Mouse (Mus musculus) forebrain, embryonic 16.5 days (tissue): ENCODE results near the gene Gpr3. TPM values are rescaled to one million over a fixed set of nuclear protein-coding genes. Genes with fewer than 3 reads are reported as not detected.

Experiments used
- ATAC-seq: fragments of 200-750 bp; cut with Nextera tagmentation; 2 replicates; pipeline ENCODE4 v1.8.0; 2017; ENCODE audit warnings: mild to moderate bottlenecking, moderate library complexity
- H3K27ac ChIP-seq: fragments of 300-500 bp; sonication (generic); 2 replicates; pipeline ENCODE4 v1.5.1; 2014; ENCODE audit warnings: low read length, control low read depth
- H3K27me3 ChIP-seq: fragments of 300-500 bp; sonication (generic); replicated peaks from 2 replicates; pipeline ENCODE4 v1.6.1; 2014; ENCODE audit warnings: low read length; ENCODE audit not compliant: control insufficient read depth, insufficient read depth
- H3K36me3 ChIP-seq: fragments of 300-500 bp; sonication (generic); 2 replicates; pipeline ENCODE4 v1.6.1; 2014; ENCODE audit not compliant: control insufficient read depth, insufficient read depth
- H3K4me1 ChIP-seq: fragments of 300-500 bp; sonication (generic); replicated peaks from 2 replicates; pipeline ENCODE4 v1.6.1; 2014; ENCODE audit warnings: low read length; ENCODE audit not compliant: control insufficient read depth, insufficient read depth
- H3K4me2 ChIP-seq: fragments of 300-500 bp; sonication (generic); 2 replicates; pipeline ENCODE4 v1.6.1; 2014; ENCODE audit warnings: mild to moderate bottlenecking, low read length, control low read depth
- H3K4me3 ChIP-seq: fragments of 300-500 bp; sonication (generic); replicated peaks from 2 replicates; pipeline ENCODE4 v1.5.1; 2014; ENCODE audit warnings: mild to moderate bottlenecking, low read length, control low read depth
- H3K9ac ChIP-seq: fragments of 300-500 bp; sonication (generic); replicated peaks from 2 replicates; pipeline ENCODE4 v1.6.1; 2014; ENCODE audit warnings: low read depth, low read length, control low read depth
- H3K9me3 ChIP-seq: fragments of 300-500 bp; sonication (generic); 2 replicates; pipeline ENCODE4 v1.6.1; 2016; ENCODE audit warnings: low read length; ENCODE audit not compliant: control insufficient read depth
- WGBS: fragments of 180-500 bp; shearing (Covaris S2); extraction: QIAGEN DNeasy Blood & Tissue Kit; methylation state at CpG from one replicate; pipeline ENCODE4 v1.1.7; 2014; 5-methylcytosine and 5-hydroxymethylcytosine counted together
- polyA plus RNA-seq: library from polyadenylated mRNA; unstranded; fragments of >200 nt; fragmentation: Nextera tagmentation; extraction: Ambion mirVana; gene quantifications from 2 replicates; pipeline ENCODE4 v1.2.1, GENCODE M21; 2015

The Gpr3 gene
- polyA plus RNA-seq, 1 experiment from 2014 or later: 1.4 TPM

DNA sequence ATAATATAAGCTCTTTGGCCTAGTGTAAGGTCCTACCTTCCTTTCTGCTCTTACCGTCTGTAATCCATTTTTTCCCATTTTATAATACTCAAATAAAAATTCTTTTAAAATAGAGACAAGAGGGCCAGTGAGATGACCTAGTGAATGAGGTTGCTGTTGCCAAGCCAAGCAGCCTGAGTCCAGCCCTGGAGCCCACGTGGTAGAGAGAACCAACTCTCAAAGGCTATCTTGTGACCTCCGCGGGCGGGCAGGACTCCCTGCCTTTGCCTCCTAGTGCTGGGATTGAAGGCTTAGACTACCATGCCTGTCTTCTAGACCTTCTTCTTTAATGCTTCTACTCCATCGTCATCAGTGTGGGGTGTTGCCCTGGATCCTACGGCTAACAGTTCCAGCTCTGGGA is 33.1 kb downstream of the Gpr3 start:
- Histone ChIP-seq H3K9ac (no peak overlapping the region), H3K4me1 (peaks cover 21% of the 10 kb centered on the region), H3K9me3 (no peaks in the 10 kb centered on the region), H3K27ac (no peak overlapping the region), H3K27me3 (no peaks in the 10 kb centered on the region), H3K4me3 (no peak overlapping the region), H3K36me3 (peaks cover 2% of the 10 kb centered on the region; the same call in 1 of the 2 replicates), H3K4me2 (no peak overlapping the region)
- ATAC-seq: no peak
- WGBS: 94% methylated on average over 7 of the region's 7 CpGs

DNA sequence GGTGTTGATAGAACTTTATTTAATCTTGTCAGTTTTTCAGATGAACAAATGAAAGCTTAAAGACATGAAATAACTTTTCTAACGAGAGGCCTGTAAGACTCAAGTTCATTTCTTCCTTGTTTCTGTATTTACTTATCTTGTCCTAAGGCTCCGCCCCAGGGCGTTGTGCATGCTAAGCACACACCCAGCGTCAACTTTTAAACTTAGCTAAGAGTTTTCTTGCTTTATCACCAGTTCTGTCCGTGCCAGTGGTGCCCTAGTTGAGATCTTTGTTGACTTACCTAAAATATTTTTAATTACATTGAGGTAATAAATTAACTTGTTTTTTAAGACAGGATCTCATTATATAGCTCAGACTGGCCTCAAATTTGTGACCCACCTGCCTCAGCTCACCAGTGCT is 34.0 kb downstream of the Gpr3 start:
- WGBS: 91% methylated on average over 5 of the region's 5 CpGs
- no peak overlapping the region for H3K9ac ChIP-seq
- no peak for ATAC-seq
- H3K4me2 ChIP-seq: no peak overlapping the region
- H3K4me3 ChIP-seq: no peak overlapping the region
- H3K27me3 ChIP-seq: no peaks in the 10 kb centered on the region
- H3K9me3 ChIP-seq: no peaks in the 10 kb centered on the region
- peaks cover 2% of the 10 kb centered on the region; the same call in 1 of the 2 replicates for H3K36me3 ChIP-seq
- peaks cover 21% of the 10 kb centered on the region for H3K4me1 ChIP-seq
- H3K27ac ChIP-seq: no peak overlapping the region

DNA sequence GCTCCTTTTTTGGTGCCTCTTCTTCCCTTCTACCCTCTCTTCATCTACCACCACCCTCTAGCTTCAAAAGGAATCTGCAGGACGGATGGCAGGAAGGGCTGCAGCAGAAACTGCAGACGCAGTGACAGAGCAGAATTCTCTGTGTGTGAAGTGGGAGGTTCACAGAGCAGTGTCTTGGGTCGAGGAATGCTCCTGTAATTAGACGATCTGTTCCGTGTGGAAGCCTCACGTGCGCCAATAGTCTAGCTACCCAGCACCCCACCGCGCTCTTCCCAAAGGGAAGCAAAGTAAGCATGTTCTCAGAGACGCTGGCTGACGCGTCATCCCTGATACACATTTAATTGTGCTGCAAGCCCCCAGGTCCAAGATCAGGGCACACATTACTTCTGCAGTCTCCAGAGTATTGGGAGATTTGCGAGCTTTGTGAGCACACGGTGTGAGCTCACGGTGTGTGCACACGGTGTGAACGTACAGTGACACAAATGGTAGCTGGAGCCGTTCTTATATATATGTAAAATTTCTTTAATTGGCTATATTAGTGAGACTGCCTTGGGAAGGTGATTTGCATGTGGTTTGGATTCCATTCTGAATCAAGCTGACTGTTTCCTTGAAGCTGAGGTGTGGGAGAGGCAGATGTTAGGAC is 35.5 kb downstream of the Gpr3 start:
- WGBS: 54% methylated on average over 18 of the region's 18 CpGs
- Histone ChIP-seq H3K27me3 (no peaks in the 10 kb centered on the region), H3K9me3 (no peaks in the 10 kb centered on the region), H3K4me2 (peak overlapping the region; percentile 23; the same call in 1 of the 2 replicates), H3K9ac (no peak overlapping the region), H3K27ac (peak overlapping the region; percentile 73), H3K4me3 (no peak overlapping the region), H3K4me1 (peaks cover 21% of the 10 kb centered on the region), H3K36me3 (peaks cover 2% of the 10 kb centered on the region; the same call in 1 of the 2 replicates)
- ATAC-seq: peak; percentile 61

DNA sequence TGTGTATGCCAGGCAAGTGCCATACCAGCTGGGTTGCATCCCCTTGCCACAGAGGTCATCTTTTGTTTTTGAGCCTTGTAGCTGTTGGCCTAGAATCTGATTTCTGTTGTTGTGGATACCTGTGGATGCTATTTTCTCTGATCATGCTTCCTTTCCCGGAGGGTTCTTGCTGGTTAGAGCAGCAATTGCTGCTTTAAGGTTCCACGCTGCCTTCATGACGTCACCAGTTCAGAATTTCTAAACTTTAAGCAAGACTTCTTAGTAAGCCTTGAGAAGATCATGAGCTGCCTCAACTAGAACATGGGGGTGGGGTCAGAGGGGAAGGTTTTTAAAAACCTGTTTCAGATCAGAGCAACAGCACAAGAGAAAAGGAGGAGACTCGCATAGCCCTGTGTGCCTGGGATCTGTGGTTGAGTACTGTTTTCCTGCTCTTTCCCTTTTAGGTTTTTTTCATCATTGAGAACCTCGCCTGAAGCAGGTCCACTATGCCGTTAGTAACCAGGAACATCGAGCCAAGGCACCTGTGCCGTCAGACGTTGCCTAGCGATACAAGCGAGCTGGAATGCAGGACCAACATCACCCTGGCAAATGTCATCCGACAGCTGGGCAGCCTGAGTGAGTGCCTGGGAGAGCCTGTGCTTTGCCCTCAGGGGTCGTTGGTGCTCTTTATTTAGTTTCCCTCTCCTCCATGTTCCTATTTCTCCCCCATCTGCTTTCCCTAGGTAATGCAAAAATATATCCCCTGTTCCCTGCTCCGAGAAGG is 36.2 kb downstream of the Gpr3 start:
- Histone ChIP-seq H3K27ac (peak overlapping the region; percentile 73), H3K4me2 (peak overlapping the region; percentile 13; the same call in 1 of the 2 replicates), H3K9me3 (no peaks in the 10 kb centered on the region), H3K9ac (no peak overlapping the region), H3K4me3 (no peak overlapping the region), H3K36me3 (peaks cover 2% of the 10 kb centered on the region; the same call in 1 of the 2 replicates), H3K27me3 (no peaks in the 10 kb centered on the region), H3K4me1 (peaks cover 21% of the 10 kb centered on the region)
- WGBS: 49% methylated on average over 14 of the region's 14 CpGs
- peak; percentile 52; the same call in 1 of the 2 replicates for ATAC-seq

DNA sequence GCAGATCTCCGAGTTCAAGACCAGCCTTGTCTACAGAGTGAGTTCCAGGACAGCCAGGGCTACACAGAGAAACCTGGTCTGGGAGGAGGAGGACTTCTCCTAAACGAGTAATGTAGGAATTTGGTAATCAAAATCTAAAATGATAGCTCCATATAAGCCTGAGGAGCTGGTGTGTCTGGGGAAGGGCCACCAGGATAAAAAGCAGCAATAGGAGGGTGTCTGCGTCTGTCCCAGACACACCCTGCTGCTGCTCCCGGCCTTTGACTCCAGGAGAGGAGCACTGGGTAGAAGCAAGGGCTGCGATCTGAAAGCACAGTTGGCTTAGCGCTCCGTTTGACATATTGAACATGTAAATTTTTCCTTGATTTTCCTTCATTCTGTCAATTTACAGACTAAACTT is 37.1 kb downstream of the Gpr3 start:
- WGBS: 73% methylated on average over 7 of the region's 7 CpGs
- H3K4me1 ChIP-seq: peaks cover 28% of the 10 kb centered on the region
- ATAC-seq: no peak
- no peak overlapping the region for H3K4me2 ChIP-seq
- H3K27ac ChIP-seq: no peak overlapping the region
- H3K36me3 ChIP-seq: peaks cover 2% of the 10 kb centered on the region; the same call in 1 of the 2 replicates
- no peaks in the 10 kb centered on the region for H3K27me3 ChIP-seq
- H3K9me3 ChIP-seq: no peaks in the 10 kb centered on the region
- no peak overlapping the region for H3K4me3 ChIP-seq
- H3K9ac ChIP-seq: no peak overlapping the region

DNA sequence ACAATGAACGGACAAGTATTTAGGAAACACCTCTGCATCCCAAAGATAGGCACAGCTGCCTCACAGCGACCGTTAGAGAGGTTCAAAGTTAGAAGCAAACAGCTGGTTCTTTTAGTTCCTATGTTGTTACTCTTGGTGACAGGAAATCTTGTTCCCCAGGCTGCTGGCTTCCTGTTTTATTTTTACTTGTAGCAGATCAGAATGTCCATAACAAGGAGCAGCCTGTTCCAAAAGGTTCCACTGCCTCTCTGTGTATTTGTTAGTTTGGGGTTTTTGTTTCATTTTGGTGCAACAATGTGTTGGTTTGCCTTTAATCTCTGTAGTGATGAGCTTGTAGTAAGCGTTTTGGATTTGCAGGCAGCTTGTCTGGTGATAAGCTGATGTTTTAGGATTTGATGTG is 38.0 kb downstream of the Gpr3 start:
- WGBS: 84% methylated on average over 4 of the region's 4 CpGs
- ATAC-seq: no peak
- peaks cover 2% of the 10 kb centered on the region; the same call in 1 of the 2 replicates for H3K36me3 ChIP-seq

DNA sequence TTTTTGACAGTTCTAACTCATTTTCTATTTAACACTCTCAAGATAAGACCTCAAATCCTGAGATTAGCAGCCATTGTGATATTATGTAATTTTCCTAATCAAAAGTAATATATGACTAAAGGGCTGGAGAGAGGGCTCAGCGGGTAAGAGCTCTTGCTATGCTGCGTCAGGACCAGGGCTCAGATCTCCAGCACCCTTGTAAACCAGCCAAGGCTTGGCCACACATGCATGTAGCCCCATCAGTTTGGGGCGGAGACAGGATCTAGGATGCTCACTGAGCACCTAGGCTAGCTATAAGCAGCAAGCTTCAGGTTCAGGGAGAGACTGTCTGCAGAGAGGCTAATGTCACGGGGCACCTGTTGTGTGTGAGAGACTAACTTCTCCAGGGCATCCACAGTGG is 39.9 kb downstream of the Gpr3 start:
- Histone ChIP-seq H3K4me2 (no peak overlapping the region), H3K27me3 (no peaks in the 10 kb centered on the region), H3K9me3 (no peaks in the 10 kb centered on the region), H3K36me3 (no peaks in the 10 kb centered on the region), H3K4me3 (no peak overlapping the region), H3K27ac (no peak overlapping the region), H3K4me1 (peaks cover 28% of the 10 kb centered on the region), H3K9ac (no peak overlapping the region)
- WGBS: 88% methylated on average over 4 of the region's 4 CpGs
- ATAC-seq: no peak

More for the DNA sequence above, 38.0 kb downstream of the Gpr3 start:
- no peak overlapping the region for H3K4me3 ChIP-seq
- no peaks in the 10 kb centered on the region for H3K27me3 ChIP-seq
- H3K9me3 ChIP-seq: no peaks in the 10 kb centered on the region
- H3K4me1 ChIP-seq: peaks cover 30% of the 10 kb centered on the region
- H3K27ac ChIP-seq: no peak overlapping the region
- H3K4me2 ChIP-seq: no peak overlapping the region
- H3K9ac ChIP-seq: no peak overlapping the region

DNA sequence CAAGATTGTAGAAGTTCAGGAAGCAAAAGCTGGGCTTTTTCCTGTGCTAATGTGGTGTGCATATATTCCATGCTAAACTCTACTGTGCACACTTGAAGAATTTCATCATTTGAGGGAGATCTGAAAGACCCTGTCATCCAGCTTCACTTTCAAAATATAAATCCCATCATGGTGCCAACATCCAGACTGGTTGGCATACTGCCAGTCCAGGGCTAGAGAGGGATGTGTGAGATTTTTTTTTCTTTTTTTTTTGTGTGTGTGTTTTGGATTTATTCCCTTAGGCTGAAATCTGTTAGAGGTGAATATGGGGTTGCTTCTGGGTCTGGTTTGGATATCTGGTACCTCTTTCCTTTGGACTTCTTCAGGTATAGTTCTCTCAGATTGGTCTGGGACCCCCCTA is 41.7 kb downstream of the Gpr3 start:
- Histone ChIP-seq H3K36me3 (no peaks in the 10 kb centered on the region), H3K27me3 (no peaks in the 10 kb centered on the region), H3K4me2 (no peak overlapping the region), H3K9ac (no peak overlapping the region), H3K4me3 (no peak overlapping the region), H3K4me1 (peaks cover 10% of the 10 kb centered on the region), H3K9me3 (no peaks in the 10 kb centered on the region), H3K27ac (peak overlapping the region; percentile 15; the same call in 1 of the 2 replicates)
- no peak for ATAC-seq

DNA sequence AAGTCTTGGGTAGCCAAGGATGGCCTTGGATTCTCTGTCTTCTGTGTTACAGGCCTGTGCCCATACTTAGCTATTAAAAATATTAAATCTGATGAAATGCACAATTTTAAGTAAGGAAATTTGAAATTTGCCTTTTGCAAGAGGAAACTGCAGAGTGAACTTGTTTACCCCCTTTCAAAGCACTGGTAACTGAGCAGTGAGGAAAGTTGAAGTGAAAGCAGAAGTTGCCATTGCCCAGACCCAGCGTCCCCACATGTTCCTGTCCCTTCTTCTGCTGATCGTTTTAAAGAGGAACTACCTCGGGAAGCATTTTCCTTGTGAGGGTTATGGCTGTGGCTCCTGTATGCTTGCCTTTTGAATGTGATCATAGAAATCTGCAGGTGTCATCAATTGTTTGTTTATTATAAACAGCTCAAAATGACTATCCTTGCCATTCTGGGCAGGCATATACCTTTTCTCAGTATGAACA is 42.2 kb downstream of the Gpr3 start:
- Histone ChIP-seq H3K27me3 (no peaks in the 10 kb centered on the region), H3K9ac (no peak overlapping the region), H3K4me3 (no peak overlapping the region), H3K27ac (peak overlapping the region; percentile 15; the same call in 1 of the 2 replicates), H3K4me2 (no peak overlapping the region), H3K4me1 (peaks cover 9% of the 10 kb centered on the region), H3K36me3 (no peaks in the 10 kb centered on the region), H3K9me3 (no peaks in the 10 kb centered on the region)
- no peak for ATAC-seq
- 79% methylated on average over 3 of the region's 3 CpGs for WGBS
